Mouse (Mus musculus): ENCODE results near the gene Ppfia2. TPM values are rescaled to one million over a fixed set of nuclear protein-coding genes. Genes with fewer than 3 reads are reported as not detected.

Gene Ppfia2
- total RNA-seq, 1 experiment from 2014 or later: not detected

- ATAC-seq (ENCODE audit: extremely low read depth, insufficient number of reproducible peaks, low FRiP score, poor library complexity, severe bottlenecking): no peak
Measured at GRCm38 (mm10) chr10:106872714-106873113, 402.6 kb downstream of the Ppfia2 start.

GRCm38 (mm10) chr10:106881330-106881729, 411.2 kb downstream of the Ppfia2 start:
- no peak for ATAC-seq (ENCODE audit: extremely low read depth, insufficient number of reproducible peaks, low FRiP score, poor library complexity, severe bottlenecking)

- no peak for ATAC-seq (ENCODE audit: extremely low read depth, insufficient number of reproducible peaks, low FRiP score, poor library complexity, severe bottlenecking)
Measured at GRCm38 (mm10) chr10:106896351-106896750, 426.2 kb downstream of the Ppfia2 start.

GRCm38 (mm10) chr10:106910108-106910507, 440.0 kb downstream of the Ppfia2 start:
- ATAC-seq (ENCODE audit: extremely low read depth, insufficient number of reproducible peaks, low FRiP score, poor library complexity, severe bottlenecking): no peak

GRCm38 (mm10) chr10:106913032-106913431, 442.9 kb downstream of the Ppfia2 start:
- ATAC-seq (ENCODE audit: extremely low read depth, insufficient number of reproducible peaks, low FRiP score, poor library complexity, severe bottlenecking): no peak

- ATAC-seq (ENCODE audit: extremely low read depth, insufficient number of reproducible peaks, low FRiP score, poor library complexity, severe bottlenecking): no peak
Measured at GRCm38 (mm10) chr10:106914275-106914674, 444.1 kb downstream of the Ppfia2 start.

GRCm38 (mm10) chr10:106914822-106915221, 444.7 kb downstream of the Ppfia2 start:
- no peak for ATAC-seq (ENCODE audit: extremely low read depth, insufficient number of reproducible peaks, low FRiP score, poor library complexity, severe bottlenecking)

- no peak for ATAC-seq (ENCODE audit: extremely low read depth, insufficient number of reproducible peaks, low FRiP score, poor library complexity, severe bottlenecking)
Measured at GRCm38 (mm10) chr10:106924334-106924733, 454.2 kb downstream of the Ppfia2 start.

- ATAC-seq (ENCODE audit: extremely low read depth, insufficient number of reproducible peaks, low FRiP score, poor library complexity, severe bottlenecking): no peak
Measured at GRCm38 (mm10) chr10:106924798-106925197, 454.7 kb downstream of the Ppfia2 start.

GRCm38 (mm10) chr10:106928576-106929332, 458.6 kb downstream of the Ppfia2 start:
- no peak for ATAC-seq (ENCODE audit: extremely low read depth, insufficient number of reproducible peaks, low FRiP score, poor library complexity, severe bottlenecking)

- no peak for ATAC-seq (ENCODE audit: extremely low read depth, insufficient number of reproducible peaks, low FRiP score, poor library complexity, severe bottlenecking)
Measured at GRCm38 (mm10) chr10:106932571-106933073, 462.5 kb downstream of the Ppfia2 start.

- ATAC-seq (ENCODE audit: extremely low read depth, insufficient number of reproducible peaks, low FRiP score, poor library complexity, severe bottlenecking): no peak
Measured at GRCm38 (mm10) chr10:106936996-106937395, 466.9 kb downstream of the Ppfia2 start.

- no peak for ATAC-seq (ENCODE audit: extremely low read depth, insufficient number of reproducible peaks, low FRiP score, poor library complexity, severe bottlenecking)
Measured at GRCm38 (mm10) chr10:106938851-106939250, 468.7 kb downstream of the Ppfia2 start.

- no peak for ATAC-seq (ENCODE audit: extremely low read depth, insufficient number of reproducible peaks, low FRiP score, poor library complexity, severe bottlenecking)
Measured at GRCm38 (mm10) chr10:106939441-106939840, 469.3 kb downstream of the Ppfia2 start.

GRCm38 (mm10) chr10:106941380-106941779, 471.2 kb downstream of the Ppfia2 start:
- ATAC-seq (ENCODE audit: extremely low read depth, insufficient number of reproducible peaks, low FRiP score, poor library complexity, severe bottlenecking): no peak

- no peak for ATAC-seq (ENCODE audit: extremely low read depth, insufficient number of reproducible peaks, low FRiP score, poor library complexity, severe bottlenecking)
Measured at GRCm38 (mm10) chr10:106959026-106959425, 488.9 kb downstream of the Ppfia2 start.

- ATAC-seq (ENCODE audit: extremely low read depth, insufficient number of reproducible peaks, low FRiP score, poor library complexity, severe bottlenecking): no peak
Measured at GRCm38 (mm10) chr10:106975193-106976141, 505.3 kb downstream of the Ppfia2 start.

All from neutrophil, adult 5-6 weeks (primary cell).